Mouse (Mus musculus): ENCODE data around the gene Polr1e. TPM values are rescaled to one million over a fixed set of nuclear protein-coding genes. Genes with fewer than 3 reads are reported as not detected.
"Not testable (repeated sequence)": the region's sequence is repeated elsewhere in the genome, so short reads cannot be mapped to it uniquely, and the experiment has no call there.

The Polr1e gene
- polyA plus RNA-seq, 1 experiment from 2014 or later, result 51.6 TPM

- 73% methylated on average over 5 of the region's 5 CpGs for WGBS
- Histone ChIP-seq H3K9ac (ENCODE audit: low read length) (no peak overlapping the region), H3K4me1 (ENCODE audit: control insufficient read depth, insufficient read depth, low read length) (no peaks in the 10 kb centered on the region; the same call in 1 of the 2 replicates), H3K36me3 (ENCODE audit: control insufficient read depth, insufficient read depth, low read length) (no peaks in the 10 kb centered on the region), H3K4me2 (ENCODE audit: low read depth) (no peak overlapping the region), H3K27ac (ENCODE audit: low read depth, low read length) (no peak overlapping the region), H3K27me3 (ENCODE audit: control insufficient read depth, insufficient read depth, low read length) (no peaks in the 10 kb centered on the region), H3K4me3 (ENCODE audit: low read depth, low read length) (no peak overlapping the region), H3K9me3 (ENCODE audit: control insufficient read depth, low read length) (no peaks in the 10 kb centered on the region)
- DNase-seq (ENCODE audit: low spot score) (no peak), ATAC-seq (ENCODE audit: insufficient read depth, low FRiP score, low TSS enrichment) (no peak)
Observed at GRCm38 (mm10) chr4:44978175-44978574, 40.2 kb upstream of the Polr1e start.

- no peak overlapping the region for H3K27ac ChIP-seq (ENCODE audit: low read depth, low read length)
- H3K4me3 ChIP-seq (ENCODE audit: low read depth, low read length), result no peak overlapping the region
- H3K4me2 ChIP-seq (ENCODE audit: low read depth), result no peak overlapping the region
- ATAC-seq (ENCODE audit: insufficient read depth, low FRiP score, low TSS enrichment) (no peak), DNase-seq (ENCODE audit: low spot score) (no peak)
- H3K4me1 ChIP-seq (ENCODE audit: control insufficient read depth, insufficient read depth, low read length), result no peaks in the 10 kb centered on the region; the same call in 1 of the 2 replicates
- WGBS, result 75% methylated on average over 7 of the region's 7 CpGs
- no peak overlapping the region for H3K9ac ChIP-seq (ENCODE audit: low read length)
- no peaks in the 10 kb centered on the region for H3K36me3 ChIP-seq (ENCODE audit: control insufficient read depth, insufficient read depth, low read length)
- H3K9me3 ChIP-seq (ENCODE audit: control insufficient read depth, low read length), result no peaks in the 10 kb centered on the region
- no peaks in the 10 kb centered on the region for H3K27me3 ChIP-seq (ENCODE audit: control insufficient read depth, insufficient read depth, low read length)
Observed at GRCm38 (mm10) chr4:44979794-44980338, 38.5 kb upstream of the Polr1e start.

- H3K9me3 ChIP-seq (ENCODE audit: control insufficient read depth, low read length), result no peaks in the 10 kb centered on the region
- ATAC-seq (ENCODE audit: insufficient read depth, low FRiP score, low TSS enrichment) (peak; percentile 94), DNase-seq (ENCODE audit: low spot score) (peak; percentile 88)
- no peak within 1 kb of the TSS for H3K27ac ChIP-seq (ENCODE audit: low read depth, low read length)
- peak within 1 kb of the TSS; percentile 91 for H3K4me2 ChIP-seq (ENCODE audit: low read depth)
- peak within 1 kb of the TSS; percentile 65 for H3K9ac ChIP-seq (ENCODE audit: low read length)
- H3K36me3 ChIP-seq (ENCODE audit: control insufficient read depth, insufficient read depth, low read length), result no peaks in the 10 kb centered on the region
- WGBS, result under 1% methylated on average over 40 of the region's 40 CpGs
- H3K4me3 ChIP-seq (ENCODE audit: low read depth, low read length), result peak within 1 kb of the TSS; percentile 51
- no peaks in the 10 kb centered on the region; the same call in 1 of the 2 replicates for H3K4me1 ChIP-seq (ENCODE audit: control insufficient read depth, insufficient read depth, low read length)
- H3K27me3 ChIP-seq (ENCODE audit: control insufficient read depth, insufficient read depth, low read length), result no peaks in the 10 kb centered on the region
Observed at GRCm38 (mm10) chr4:44981280-44981973, 37.0 kb upstream of the Polr1e start, which contains the start of gene Grhpr. TSS of gene Grhpr (plus strand) at chr4:44981395.

GRCm38 (mm10) chr4:44981974-44982287 lies 36.5 kb upstream of the Polr1e start:
- H3K27ac ChIP-seq (ENCODE audit: low read depth, low read length), result no peak overlapping the region
- H3K4me1 ChIP-seq (ENCODE audit: control insufficient read depth, insufficient read depth, low read length), result no peaks in the 10 kb centered on the region; the same call in 1 of the 2 replicates
- H3K27me3 ChIP-seq (ENCODE audit: control insufficient read depth, insufficient read depth, low read length), result no peaks in the 10 kb centered on the region
- H3K36me3 ChIP-seq (ENCODE audit: control insufficient read depth, insufficient read depth, low read length), result no peaks in the 10 kb centered on the region
- ATAC-seq (ENCODE audit: insufficient read depth, low FRiP score, low TSS enrichment), result no peak
- 24% methylated on average over 5 of the region's 5 CpGs for WGBS
- peak overlapping the region; percentile 91 for H3K4me2 ChIP-seq (ENCODE audit: low read depth)
- H3K4me3 ChIP-seq (ENCODE audit: low read depth, low read length), result peak overlapping the region; percentile 51
- H3K9me3 ChIP-seq (ENCODE audit: control insufficient read depth, low read length), result no peaks in the 10 kb centered on the region
- H3K9ac ChIP-seq (ENCODE audit: low read length), result peak overlapping the region; percentile 65
- DNase-seq (ENCODE audit: low spot score), result no peak

- WGBS, result 72% methylated on average over 11 of the region's 11 CpGs
- Histone ChIP-seq H3K36me3 (ENCODE audit: control insufficient read depth, insufficient read depth, low read length) (no peaks in the 10 kb centered on the region; the same call in 1 of the 2 replicates), H3K4me3 (ENCODE audit: low read depth, low read length) (no peak overlapping the region), H3K27me3 (ENCODE audit: control insufficient read depth, insufficient read depth, low read length) (no peaks in the 10 kb centered on the region), H3K9ac (ENCODE audit: low read length) (no peak overlapping the region; the same call in 1 of the 2 replicates), H3K4me2 (ENCODE audit: low read depth) (peak overlapping the region; percentile 91; the same call in 1 of the 2 replicates), H3K27ac (ENCODE audit: low read depth, low read length) (no peak overlapping the region), H3K4me1 (ENCODE audit: control insufficient read depth, insufficient read depth, low read length) (no peaks in the 10 kb centered on the region; the same call in 1 of the 2 replicates), H3K9me3 (ENCODE audit: control insufficient read depth, low read length) (no peaks in the 10 kb centered on the region)
- ATAC-seq (ENCODE audit: insufficient read depth, low FRiP score, low TSS enrichment), result no peak
- DNase-seq (ENCODE audit: low spot score), result no peak
Observed at GRCm38 (mm10) chr4:44982440-44983130, 35.8 kb upstream of the Polr1e start.

GRCm38 (mm10) chr4:44983131-44983740 lies 35.1 kb upstream of the Polr1e start:
- H3K27me3 ChIP-seq (ENCODE audit: control insufficient read depth, insufficient read depth, low read length), result no peaks in the 10 kb centered on the region
- WGBS, result 89% methylated on average over 10 of the region's 10 CpGs
- ATAC-seq (ENCODE audit: insufficient read depth, low FRiP score, low TSS enrichment), result no peak

GRCm38 (mm10) chr4:44990560-44990959 lies 27.8 kb upstream of the Polr1e start:
- no peak overlapping the region for H3K9ac ChIP-seq (ENCODE audit: low read length)
- no peaks in the 10 kb centered on the region for H3K27me3 ChIP-seq (ENCODE audit: control insufficient read depth, insufficient read depth, low read length)
- DNase-seq (ENCODE audit: low spot score) (no peak), ATAC-seq (ENCODE audit: insufficient read depth, low FRiP score, low TSS enrichment) (no peak)
- no peak overlapping the region for H3K4me3 ChIP-seq (ENCODE audit: low read depth, low read length)
- H3K36me3 ChIP-seq (ENCODE audit: control insufficient read depth, insufficient read depth, low read length), result peaks cover 7% of the 10 kb centered on the region
- no peak overlapping the region for H3K4me2 ChIP-seq (ENCODE audit: low read depth)
- no peaks in the 10 kb centered on the region for H3K4me1 ChIP-seq (ENCODE audit: control insufficient read depth, insufficient read depth, low read length)
- no peaks in the 10 kb centered on the region for H3K9me3 ChIP-seq (ENCODE audit: control insufficient read depth, low read length)
- WGBS, result 89% methylated on average over 5 of the region's 5 CpGs
- H3K27ac ChIP-seq (ENCODE audit: low read depth, low read length), result no peak overlapping the region

More at GRCm38 (mm10) chr4:44983131-44983740, 35.1 kb upstream of the Polr1e start:
- DNase-seq (ENCODE audit: low spot score), result no peak
- no peaks in the 10 kb centered on the region; the same call in 1 of the 2 replicates for H3K4me1 ChIP-seq (ENCODE audit: control insufficient read depth, insufficient read depth, low read length)
- H3K36me3 ChIP-seq (ENCODE audit: control insufficient read depth, insufficient read depth, low read length), result no peaks in the 10 kb centered on the region; the same call in 1 of the 2 replicates
- no peak overlapping the region for H3K9ac ChIP-seq (ENCODE audit: low read length)
- no peak overlapping the region for H3K27ac ChIP-seq (ENCODE audit: low read depth, low read length)
- no peak overlapping the region for H3K4me2 ChIP-seq (ENCODE audit: low read depth)
- no peak overlapping the region for H3K4me3 ChIP-seq (ENCODE audit: low read depth, low read length)
- H3K9me3 ChIP-seq (ENCODE audit: control insufficient read depth, low read length), result no peaks in the 10 kb centered on the region

- H3K9ac ChIP-seq (ENCODE audit: low read length); H3K36me3 ChIP-seq (ENCODE audit: control insufficient read depth, insufficient read depth, low read length); H3K9me3 ChIP-seq (ENCODE audit: control insufficient read depth, low read length); H3K4me1 ChIP-seq (ENCODE audit: control insufficient read depth, insufficient read depth, low read length); H3K27ac ChIP-seq (ENCODE audit: low read depth, low read length); H3K27me3 ChIP-seq (ENCODE audit: control insufficient read depth, insufficient read depth, low read length); ATAC-seq (ENCODE audit: insufficient read depth, low FRiP score, low TSS enrichment); H3K4me2 ChIP-seq (ENCODE audit: low read depth); DNase-seq (ENCODE audit: low spot score); H3K4me3 ChIP-seq (ENCODE audit: low read depth, low read length): not testable (repeated sequence)
- WGBS, result 95% methylated on average over 11 of the region's 11 CpGs
Observed at GRCm38 (mm10) chr4:44992330-44992729, 26.1 kb upstream of the Polr1e start.

Measured in neural tube, embryonic 11.5 days (tissue).